In the genomic region with DNA sequence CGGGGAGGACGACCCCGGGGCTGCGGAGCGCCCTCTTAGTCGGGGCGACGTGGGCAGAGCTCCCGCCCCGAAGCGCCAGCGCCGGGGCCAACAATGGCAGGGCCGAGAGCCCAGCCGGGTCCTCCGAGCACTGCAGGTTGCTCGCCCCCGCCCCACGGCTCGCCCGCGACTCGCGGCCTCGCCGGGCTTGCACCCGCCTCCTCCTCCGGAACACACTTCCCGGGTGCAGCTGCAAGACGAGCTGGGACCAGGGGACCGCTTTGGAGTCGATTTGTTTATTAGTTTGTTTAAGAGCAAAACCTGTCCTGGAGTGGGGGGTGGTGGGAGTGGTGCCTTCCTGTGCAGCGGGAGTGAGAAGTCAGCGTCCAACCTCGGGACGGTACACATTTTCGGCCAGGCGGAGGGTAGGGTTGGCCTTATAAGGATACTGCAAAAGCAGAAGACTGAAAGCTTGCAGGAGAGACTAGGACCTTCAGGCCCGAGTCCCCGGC, we compare ENCODE assay signal across 7 mouse cellular contexts. TPM values are rescaled to one million over a fixed set of nuclear protein-coding genes. Genes with fewer than 3 reads are reported as not detected.
DNase-seq lines count a peak whose midpoint lies in the region; ATAC-seq and TF ChIP-seq lines count a peak whose summit lies in the region.

No protein-coding gene starts in this region.

- peak overlapping the region; percentile 88 for H3K4me2 ChIP-seq in heart, embryonic 16.5 days (ENCODE audit: low read depth, low read length)
- peak overlapping the region; percentile 84 for H3K4me2 ChIP-seq in limb, embryonic 13.5 days (replicated peaks)
- H3K4me2 ChIP-seq in midbrain, embryonic 14.5 days (ENCODE audit: low read length) = peak overlapping the region; percentile 88

- TF ChIP-seq EP300 in MEL (IDR thresholded peaks at IDR 0.05; ENCODE audit: low read depth in 1 of 2, low read length in 2 of 2) = no peak

- no peak overlapping the region; the same call in 1 of the 2 replicates for H3K27ac ChIP-seq in MEL (ENCODE audit: control insufficient read depth, low read depth, low read length)
- H3K27ac ChIP-seq in heart, embryonic 16.5 days (ENCODE audit: low read length) = peak overlapping the region; percentile 89
- peak overlapping the region; percentile 85 for H3K27ac ChIP-seq in limb, embryonic 13.5 days
- H3K27ac ChIP-seq in midbrain, embryonic 14.5 days (replicated peaks; ENCODE audit: low read depth, low read length) = peak overlapping the region; percentile 98

- peaks cover 0 to 11% of the 10 kb centered on the region in 2 experiments; a peak in 3 of 4 replicates for H3K4me1 ChIP-seq in MEL (ENCODE audit: control insufficient read depth in 1 of 2, insufficient read depth in 2 of 2, low read length in 2 of 2)
- peaks cover 31% of the 10 kb centered on the region for H3K4me1 ChIP-seq in heart, embryonic 16.5 days (ENCODE audit: control insufficient read depth, insufficient read depth, low read length)
- peaks cover 39% of the 10 kb centered on the region for H3K4me1 ChIP-seq in limb, embryonic 13.5 days
- peaks cover 40% of the 10 kb centered on the region for H3K4me1 ChIP-seq in midbrain, embryonic 14.5 days (ENCODE audit: control insufficient read depth, insufficient read depth, low read length)

- peak overlapping the region; percentile 88 for H3K9ac ChIP-seq in MEL (ENCODE audit: control insufficient read depth, low read depth, low read length, poor library complexity, severe bottlenecking)
- peak overlapping the region; percentile 97 for H3K9ac ChIP-seq in heart, embryonic 16.5 days (ENCODE audit: low read length)
- peak overlapping the region; percentile 95 for H3K9ac ChIP-seq in limb, embryonic 13.5 days
- H3K9ac ChIP-seq in midbrain, embryonic 14.5 days (replicated peaks; ENCODE audit: low read length) = peak overlapping the region; percentile 100

- peaks cover 0 to 9% of the 10 kb centered on the region in 2 experiments; a peak in 2 of 4 replicates for H3K36me3 ChIP-seq in MEL (ENCODE audit: control insufficient read depth in 1 of 2, insufficient read depth in 2 of 2, low read length in 2 of 2)
- H3K36me3 ChIP-seq in heart, embryonic 16.5 days (ENCODE audit: control insufficient read depth, insufficient read depth) = no peaks in the 10 kb centered on the region
- H3K36me3 ChIP-seq in limb, embryonic 13.5 days = no peaks in the 10 kb centered on the region
- H3K36me3 ChIP-seq in midbrain, embryonic 14.5 days (ENCODE audit: control insufficient read depth, insufficient read depth, low read length) = no peaks in the 10 kb centered on the region

- DNase-seq in MEL (ENCODE audit: low read depth, low spot score) = peak; percentile 66
- DNase-seq in embryo, embryonic 9.5 days (ENCODE audit: extremely low spot score) = peak; percentile 68
- DNase-seq in midbrain, embryonic 14.5 days = peak; percentile 79
- DNase-seq in thymus, adult 18-20 months = peak; percentile 33 to 41

- WGBS in heart, embryonic 16.5 days = under 1% methylated on average over 40 of the region's 40 CpGs
- WGBS in limb, embryonic 13.5 days = under 1% methylated on average over 39 of the region's 40 CpGs
- under 1% methylated on average over 40 of the region's 40 CpGs for WGBS in midbrain, embryonic 14.5 days

- peak; percentile 65 for ATAC-seq in CD4-positive, CD25-positive, alpha-beta regulatory T cell, adult 4 months
- ATAC-seq in heart, embryonic 16.5 days (replicated peaks; ENCODE audit: extremely low read depth, insufficient read depth, low FRiP score) = peak; percentile 68
- ATAC-seq in limb, embryonic 13.5 days (ENCODE audit: low FRiP score, low read depth) = peak; percentile 49; the same call in 1 of the 2 replicates
- ATAC-seq in midbrain, embryonic 14.5 days (ENCODE audit: low FRiP score, low TSS enrichment) = peak; percentile 64

- H3K27me3 ChIP-seq in MEL (ENCODE audit: control insufficient read depth in 1 of 2, insufficient read depth in 2 of 2, low read length in 2 of 2) = no peaks in the 10 kb centered on the region
- no peaks in the 10 kb centered on the region for H3K27me3 ChIP-seq in heart, embryonic 16.5 days (ENCODE audit: control insufficient read depth, insufficient read depth, low read length)
- peaks cover 8% of the 10 kb centered on the region; the same call in 1 of the 2 replicates for H3K27me3 ChIP-seq in limb, embryonic 13.5 days
- no peaks in the 10 kb centered on the region for H3K27me3 ChIP-seq in midbrain, embryonic 14.5 days (ENCODE audit: control insufficient read depth, insufficient read depth, low read length)

- no peaks in the 10 kb centered on the region for H3K9me3 ChIP-seq in MEL (replicated peaks; ENCODE audit: insufficient read depth, low read length)
- H3K9me3 ChIP-seq in heart, embryonic 16.5 days (replicated peaks; ENCODE audit: control insufficient read depth, low read length) = no peaks in the 10 kb centered on the region
- H3K9me3 ChIP-seq in limb, embryonic 13.5 days = no peaks in the 10 kb centered on the region
- H3K9me3 ChIP-seq in midbrain, embryonic 14.5 days (ENCODE audit: control insufficient read depth, low read length) = no peaks in the 10 kb centered on the region

- TF ChIP-seq POLR2A in MEL (IDR thresholded peaks at IDR 0.05; ENCODE audit: control insufficient read depth in 1 of 2, insufficient read depth in 1 of 2, low read depth in 1 of 2, low read length in 2 of 2, poor library complexity in 1 of 2) = no peak

- TF ChIP-seq CTCF in MEL (IDR thresholded peaks at IDR 0.05 in 2 of 3, conservative IDR thresholded peaks at IDR 0.05 in 1 of 3; ENCODE audit: control insufficient read depth in 1 of 3, insufficient read depth in 1 of 3, low read depth in 2 of 3, low read length in 3 of 3, poor library complexity in 1 of 3, severe bottlenecking in 1 of 3) = no peak

- peak overlapping the region; percentile 88 to 95 for H3K4me3 ChIP-seq in MEL (ENCODE audit: control insufficient read depth in 1 of 2, insufficient read depth in 1 of 2, low read depth in 2 of 2, low read length in 2 of 2)
- H3K4me3 ChIP-seq in heart, embryonic 16.5 days (ENCODE audit: low read length) = peak overlapping the region; percentile 79
- peak overlapping the region; percentile 85 for H3K4me3 ChIP-seq in limb, embryonic 13.5 days
- H3K4me3 ChIP-seq in midbrain, embryonic 14.5 days (replicated peaks; ENCODE audit: low read depth, low read length) = peak overlapping the region; percentile 94

- H3K79me2 ChIP-seq in MEL (ENCODE audit: control insufficient read depth, insufficient read depth, low read length, poor library complexity) = peaks cover 4% of the 10 kb centered on the region

- no peak for TF ChIP-seq RAD21 in MEL (IDR thresholded peaks at IDR 0.05; ENCODE audit: low read depth, low read length)

TF ChIP-seq in MEL, 35 proteins besides CTCF, POLR2A, EP300 and RAD21:
- TF ChIP-seq USF1 (IDR thresholded peaks at IDR 0.05; ENCODE audit: low read depth, low read length) = no peak
- TF ChIP-seq UBTF (IDR thresholded peaks at IDR 0.05; ENCODE audit: borderline replicate concordance, insufficient read depth, low read depth, low read length) = no peak
- no peak for TF ChIP-seq NELFE (IDR thresholded peaks at IDR 0.05; ENCODE audit: low read depth, low read length)

RNA-seq across cellular contexts. Expression of a gene that starts 1.0 kb away (rescaled TPM):
- polyA plus RNA-seq in CD4-positive, CD25-positive, alpha-beta regulatory T cell, adult 4 months (2017; shearing (Covaris generic)) = 1 to 10 TPM in 1 of 2 experiments, under 1 TPM in 1; 0.78 to 1.1 TPM
- total RNA-seq in MEL (2012; rRNA removed) = 2.9 TPM in 2 replicates
- 1 to 10 TPM in 1 of 2 experiments, not detected in 1; 3.2 TPM for polyA plus RNA-seq in MEL (2012; ENCODE audit: insufficient read depth in 1 of 2, insufficient read length in 2 of 2, low read depth in 1 of 2, low replicate concordance in 2 of 2, missing spikeins in 1 of 2)
- 9.5 and 10.1 TPM in 2 replicates for polyA plus RNA-seq in heart, embryonic 16.5 days (2015; fragmentation: Nextera tagmentation; extraction: Ambion mirVana)
- 6.8 and 7.1 TPM in 2 replicates for polyA plus RNA-seq in limb, embryonic 13.5 days (2015; fragmentation: Nextera tagmentation; extraction: Ambion mirVana)
- 14.3 and 17.0 TPM in 2 replicates for polyA plus RNA-seq in midbrain, embryonic 14.5 days (2014; fragmentation: Nextera tagmentation; extraction: Ambion mirVana)

RNA-seq across cellular contexts. Expression of a gene that starts 16.1 kb away (rescaled TPM):
- 100 to 1,000 TPM in 1 of 2 experiments, 10 to 100 TPM in 1; 97.4 to 119 TPM for polyA plus RNA-seq in CD4-positive, CD25-positive, alpha-beta regulatory T cell, adult 4 months (2017; shearing (Covaris generic))
- 19.8 and 23.5 TPM in 2 replicates for total RNA-seq in MEL (2012; rRNA removed)
- 10 to 100 TPM in 1 of 2 experiments, not detected in 1; 28.1 TPM for polyA plus RNA-seq in MEL (2012; ENCODE audit: insufficient read depth in 1 of 2, insufficient read length in 2 of 2, low read depth in 1 of 2, low replicate concordance in 2 of 2, missing spikeins in 1 of 2)
- polyA plus RNA-seq in heart, embryonic 16.5 days (2015; fragmentation: Nextera tagmentation; extraction: Ambion mirVana) = 20.7 and 25.6 TPM in 2 replicates
- 40.2 and 45.9 TPM in 2 replicates for polyA plus RNA-seq in limb, embryonic 13.5 days (2015; fragmentation: Nextera tagmentation; extraction: Ambion mirVana)
- 52.5 and 53.5 TPM in 2 replicates for polyA plus RNA-seq in midbrain, embryonic 14.5 days (2014; fragmentation: Nextera tagmentation; extraction: Ambion mirVana)
